Mouse (Mus musculus): ENCODE measurements around the gene Ppara.
A peak's percentile ranks its signal among the peaks of the same experiment; 100 is the strongest.

Ppara gene

DNA sequence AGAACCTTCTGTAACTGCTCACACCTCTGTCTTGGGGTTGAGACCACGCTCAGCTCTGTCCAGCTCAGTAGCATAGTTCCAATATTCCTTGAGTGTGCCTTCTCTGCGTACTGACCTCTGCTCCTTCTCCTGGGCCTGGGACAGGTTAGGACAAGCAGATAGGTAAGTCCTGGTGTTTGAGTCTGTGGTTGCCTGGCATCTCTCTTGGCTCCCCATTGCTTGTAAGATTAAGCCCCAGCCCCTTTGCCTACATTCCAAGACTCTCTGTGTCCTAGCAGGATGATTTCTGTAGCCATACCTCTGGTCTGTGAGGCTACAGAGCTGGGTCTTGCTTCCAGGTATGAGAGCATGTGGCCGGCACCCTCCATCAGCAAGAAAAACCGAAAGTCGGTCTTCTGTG, 6.6 kb upstream of the Ppara start:
- no peak for DNase-seq (ENCODE audit: inconsistent ontology term)

DNA sequence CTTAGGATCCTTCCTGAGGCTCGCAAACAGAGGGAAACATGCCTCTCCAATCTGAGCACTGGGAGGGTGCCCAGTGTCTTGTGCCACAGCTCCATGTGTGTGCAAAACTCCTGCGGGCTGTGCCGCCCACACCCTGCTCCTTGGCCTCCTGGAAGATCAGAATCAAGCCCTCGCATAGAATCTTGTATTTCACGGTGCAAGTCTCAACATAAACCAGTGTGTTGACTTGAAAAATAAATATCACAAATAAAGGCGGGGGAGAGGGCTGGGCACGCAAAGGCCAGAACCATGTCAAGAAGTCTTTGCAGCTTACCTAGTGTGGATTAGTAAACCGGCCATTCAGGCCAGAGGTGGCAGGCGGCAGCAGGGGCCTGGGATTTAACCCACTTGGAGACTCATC, 5.5 kb upstream of the Ppara start:
- no peak for DNase-seq (ENCODE audit: inconsistent ontology term)

DNA sequence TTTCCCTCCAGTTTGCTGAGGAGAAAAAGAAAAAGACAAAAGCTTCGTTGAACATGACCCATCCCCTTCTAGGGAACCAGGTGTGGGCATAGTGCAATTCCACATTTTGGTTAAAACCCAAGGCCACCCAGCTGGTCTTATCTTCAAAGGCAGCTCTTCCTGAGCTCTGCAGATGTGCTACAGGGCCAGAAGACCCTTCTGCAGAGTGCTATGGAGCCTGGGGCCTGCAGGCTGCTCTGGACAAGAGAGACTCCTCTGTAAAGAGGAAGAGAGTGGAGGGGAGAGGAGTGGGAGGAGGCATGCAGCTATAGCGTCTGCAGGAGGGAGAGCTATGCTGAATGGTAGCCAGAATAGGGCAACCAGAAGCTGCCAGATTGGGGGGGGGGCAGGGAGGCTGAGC, 4.8 kb upstream of the Ppara start:
- no peak for DNase-seq (ENCODE audit: inconsistent ontology term)

DNA sequence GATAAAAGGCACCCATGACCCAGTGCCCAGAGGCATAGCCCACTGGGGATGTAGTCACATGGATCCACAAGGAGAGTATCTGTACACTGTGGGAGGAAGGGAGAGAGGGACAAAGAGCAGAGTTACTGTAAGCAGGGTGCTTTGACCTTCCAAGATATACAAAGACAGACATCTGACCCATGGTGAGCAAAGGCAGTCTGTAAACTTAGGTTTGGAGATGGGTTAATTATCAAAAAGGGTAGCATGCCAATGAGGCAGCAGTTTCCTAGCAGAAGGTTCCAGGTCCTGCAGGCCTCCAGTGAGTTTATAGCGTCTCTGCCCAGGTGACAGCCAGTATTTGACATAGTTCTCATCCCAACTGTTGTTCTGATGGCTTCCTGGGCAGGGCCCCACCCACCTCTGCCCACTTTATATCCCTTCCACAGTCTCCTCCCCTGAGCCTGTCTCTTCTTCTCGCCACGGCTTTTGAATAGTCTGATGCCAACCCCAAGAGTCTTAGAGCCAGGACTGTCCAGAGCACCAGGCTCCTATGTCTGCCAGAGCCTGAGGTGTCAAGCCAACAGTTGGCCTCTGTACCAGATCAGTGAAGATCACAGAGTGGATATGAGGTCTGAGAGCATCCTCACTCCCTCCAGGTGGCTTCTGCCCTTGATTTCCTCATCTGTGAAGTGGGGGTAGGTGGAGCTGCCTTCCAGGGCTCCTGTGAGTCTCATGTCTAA, 2.7 kb upstream of the Ppara start:
- DNase-seq (ENCODE audit: inconsistent ontology term) = no peak

DNA sequence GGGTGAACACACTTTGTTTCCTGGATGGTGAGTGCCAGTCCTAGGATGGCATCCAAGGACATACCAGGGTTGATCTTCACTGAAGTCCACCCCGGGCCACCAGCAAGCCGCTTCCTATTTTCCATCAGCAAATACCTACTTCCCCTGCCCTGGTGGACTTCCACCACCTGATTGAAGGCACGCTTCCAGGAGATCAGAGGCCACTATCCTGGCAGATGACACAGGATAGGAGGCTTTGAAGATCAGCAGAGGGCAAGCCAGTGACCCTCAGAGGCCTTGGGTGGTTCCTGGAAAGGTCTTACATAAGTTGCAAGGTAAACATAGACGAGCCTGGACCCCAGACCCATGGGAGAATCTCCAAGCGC, 2.2 kb upstream of the Ppara start:
- DNase-seq (ENCODE audit: inconsistent ontology term) = no peak

DNA sequence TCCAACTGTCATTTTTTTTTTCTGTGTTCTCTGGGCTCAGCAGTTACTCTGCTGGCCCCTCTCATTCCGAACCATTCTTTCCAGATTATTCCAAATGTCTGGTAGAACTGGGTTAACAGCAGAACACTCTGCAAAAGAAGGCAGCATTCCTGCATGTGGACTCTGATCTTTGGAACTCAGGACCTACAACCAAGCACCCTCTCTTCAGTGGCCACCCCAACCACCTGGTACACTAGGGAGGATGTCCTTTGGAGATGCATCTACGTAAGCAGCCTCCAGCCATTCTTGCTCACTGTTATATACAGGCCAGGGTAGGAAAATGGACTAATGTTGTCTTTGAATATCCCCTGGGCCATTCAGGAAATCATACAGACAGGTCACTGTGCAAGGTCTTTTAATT, 1.1 kb upstream of the Ppara start:
- DNase-seq (ENCODE audit: inconsistent ontology term) = no peak

DNA sequence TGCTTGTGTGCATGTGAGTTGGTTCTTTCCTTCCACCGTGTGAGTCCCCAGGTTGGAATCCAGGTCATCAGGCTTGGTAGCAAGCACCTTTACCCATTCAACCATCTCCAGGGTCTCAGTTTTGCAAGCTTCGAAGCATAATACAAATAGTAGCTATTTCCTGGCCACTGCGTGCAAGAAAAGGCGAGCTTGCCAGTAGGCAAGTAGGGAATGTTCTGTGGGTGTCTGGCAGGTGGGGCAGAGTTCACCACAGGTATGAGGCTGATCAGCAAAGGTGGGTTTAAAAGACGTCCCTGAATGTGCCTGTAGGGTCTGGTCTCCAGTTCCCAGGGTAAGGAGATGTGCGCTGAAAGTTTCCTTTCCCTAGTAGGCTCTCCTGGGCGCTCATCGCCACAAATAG, 635 bp upstream of the Ppara start:
- DNase-seq (ENCODE audit: inconsistent ontology term) = no peak

DNA sequence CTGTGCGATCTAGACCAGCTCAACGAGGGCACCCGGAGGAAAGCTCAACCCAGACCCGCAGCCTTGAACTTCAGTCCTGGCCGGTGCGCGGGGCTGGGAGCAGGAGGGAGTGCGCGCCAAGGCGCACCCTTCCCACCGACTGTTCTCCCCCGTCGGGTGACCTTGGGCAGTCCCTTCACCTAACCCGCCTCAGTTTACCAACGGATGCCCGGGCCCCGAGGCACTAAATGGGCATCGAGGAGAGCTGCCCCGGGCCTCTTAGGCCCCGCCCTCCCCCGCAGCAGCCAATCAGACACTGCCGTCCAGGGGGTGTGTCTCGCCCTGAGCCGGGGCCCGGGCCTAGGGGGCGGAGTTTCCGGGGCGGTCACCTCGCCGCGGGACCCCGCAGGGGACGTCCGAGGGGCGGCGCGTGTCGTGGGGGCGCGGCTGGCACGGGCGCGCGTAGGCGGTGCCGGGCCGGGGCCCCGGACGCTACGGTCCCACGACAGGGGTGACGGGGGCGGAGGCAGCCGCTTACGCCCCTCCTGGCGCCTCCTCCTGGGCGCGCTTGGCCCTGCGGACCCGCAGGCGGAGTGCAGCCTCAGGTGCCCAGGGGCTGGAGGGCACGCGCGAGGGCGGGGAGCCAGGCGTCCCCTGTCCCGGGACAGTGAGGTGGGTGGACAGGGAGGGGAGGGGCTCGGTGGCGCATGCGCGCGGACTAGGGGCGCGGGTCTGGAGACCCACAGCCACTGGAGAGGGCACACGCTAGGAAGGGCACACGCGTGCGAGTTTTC, 466 bp downstream of the Ppara start:
- DNase-seq (ENCODE audit: inconsistent ontology term) = peak; percentile 95

DNA sequence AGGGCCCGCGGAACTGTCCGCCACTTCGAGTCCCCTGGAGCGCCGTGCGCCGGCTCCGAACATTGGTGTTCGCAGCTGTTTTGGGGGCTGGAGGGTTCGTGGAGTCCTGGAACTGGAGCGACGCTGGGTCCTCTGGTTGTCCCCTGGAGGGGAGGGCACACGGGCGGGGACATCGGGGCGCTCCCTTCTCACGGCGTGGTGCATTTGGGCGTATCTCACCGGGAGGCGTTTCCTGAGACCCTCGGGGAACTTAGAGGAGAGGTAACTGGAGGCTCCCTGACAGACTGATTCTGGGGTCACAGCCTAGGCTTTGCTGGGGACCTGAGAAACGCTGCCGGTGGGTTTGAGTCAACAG, 1.0 kb downstream of the Ppara start:
- DNase-seq (ENCODE audit: inconsistent ontology term) = no peak

DNA sequence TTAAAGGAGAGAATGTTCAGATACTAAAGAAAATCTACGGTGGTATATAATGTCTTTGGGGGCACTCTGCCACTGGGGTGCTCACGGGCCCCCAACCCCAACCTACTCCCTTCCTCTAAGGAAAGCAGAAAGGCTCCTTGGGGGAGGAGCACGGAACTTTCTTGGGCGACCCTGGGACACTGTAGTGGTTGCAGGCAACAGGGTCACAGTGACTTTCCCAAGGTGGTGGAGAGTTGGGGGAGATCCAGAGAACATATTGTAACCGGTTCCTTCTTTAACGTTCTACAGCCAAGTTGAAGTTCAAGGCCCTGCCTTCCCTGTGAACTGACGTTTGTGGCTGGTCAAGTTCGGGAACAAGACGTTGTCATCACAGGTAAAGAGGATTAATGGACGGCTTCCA, 1.7 kb downstream of the Ppara start:
- DNase-seq (ENCODE audit: inconsistent ontology term) = no peak

DNA sequence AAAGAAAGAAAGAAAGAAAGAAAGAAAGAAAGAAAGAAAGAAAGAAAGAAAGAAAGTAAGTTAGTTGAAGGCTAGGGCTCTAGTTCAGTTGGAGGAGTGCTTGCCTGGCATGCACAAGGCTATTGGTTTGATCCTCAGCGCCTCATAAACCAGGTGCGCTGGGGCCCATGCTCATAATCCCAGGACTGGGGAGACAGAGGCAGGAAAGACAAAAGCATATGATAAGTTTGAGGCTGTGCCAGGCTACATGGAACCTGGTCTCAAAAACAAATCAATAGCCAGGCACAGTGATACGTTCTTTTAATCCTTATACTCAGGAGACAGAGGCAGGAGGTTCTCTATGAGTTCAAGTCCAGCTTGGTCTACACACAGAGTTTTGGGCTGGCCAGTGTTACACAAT, 3.6 kb downstream of the Ppara start:
- DNase-seq (ENCODE audit: inconsistent ontology term) = no peak

DNA sequence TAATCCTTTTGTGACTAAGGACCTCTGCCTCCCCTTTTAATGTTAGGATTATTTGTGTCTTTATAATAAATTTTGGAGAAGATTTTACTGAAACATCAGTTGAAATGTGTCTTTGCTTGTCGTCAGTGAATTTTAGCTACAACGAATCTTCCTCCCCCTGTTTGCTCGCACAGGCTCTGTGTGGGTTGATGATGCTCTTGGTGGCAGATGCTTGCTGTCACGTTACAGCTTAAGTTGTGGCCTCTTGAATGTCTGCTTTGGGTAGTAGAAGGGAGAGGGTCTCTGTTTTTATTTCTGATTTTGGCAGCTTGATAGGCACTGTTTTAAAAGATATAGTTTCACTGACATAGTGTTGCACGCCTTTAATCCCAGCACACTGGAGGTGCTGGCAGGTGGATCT, 4.2 kb downstream of the Ppara start:
- DNase-seq (ENCODE audit: inconsistent ontology term) = no peak

DNA sequence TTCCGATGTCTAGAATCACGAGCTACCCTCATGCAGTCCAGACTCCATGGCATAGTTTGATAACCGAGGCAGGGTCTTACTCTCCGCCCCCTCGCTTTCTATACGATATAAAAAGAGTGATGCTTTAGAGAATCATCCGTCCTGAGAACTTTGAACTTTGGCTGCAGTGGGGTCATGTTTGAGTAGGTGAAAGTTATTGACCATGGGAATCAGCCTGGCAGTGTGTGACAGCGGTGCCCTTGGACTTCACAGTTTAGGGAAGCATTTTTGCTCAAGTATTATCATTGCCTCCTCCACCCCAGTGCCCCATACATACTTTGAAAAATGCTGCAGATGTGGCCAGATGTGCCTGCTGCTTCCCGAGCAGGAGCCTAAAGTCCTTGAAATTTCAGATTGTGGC, 7.8 kb downstream of the Ppara start:
- no peak for DNase-seq (ENCODE audit: inconsistent ontology term)

DNA sequence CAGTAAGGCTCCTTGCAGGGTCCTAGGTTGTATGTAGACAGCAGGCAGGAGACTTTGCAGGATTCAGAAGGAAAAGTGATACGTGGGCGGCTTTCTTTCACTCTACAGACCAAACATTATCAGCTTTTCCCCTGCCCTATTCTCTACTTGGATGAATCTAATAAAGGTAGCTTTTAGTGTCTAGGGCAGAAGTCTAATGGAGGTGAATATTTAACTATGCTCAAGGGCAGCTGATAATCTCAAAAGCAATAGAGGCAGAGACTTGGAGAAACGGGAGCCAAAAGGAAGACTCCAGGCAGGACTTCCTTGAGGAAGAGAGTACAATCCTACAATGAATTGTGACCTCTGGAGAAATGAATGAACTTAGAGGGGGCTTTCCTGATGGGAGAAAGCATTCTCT, 9.2 kb downstream of the Ppara start:
- DNase-seq (ENCODE audit: inconsistent ontology term) = no peak

DNA sequence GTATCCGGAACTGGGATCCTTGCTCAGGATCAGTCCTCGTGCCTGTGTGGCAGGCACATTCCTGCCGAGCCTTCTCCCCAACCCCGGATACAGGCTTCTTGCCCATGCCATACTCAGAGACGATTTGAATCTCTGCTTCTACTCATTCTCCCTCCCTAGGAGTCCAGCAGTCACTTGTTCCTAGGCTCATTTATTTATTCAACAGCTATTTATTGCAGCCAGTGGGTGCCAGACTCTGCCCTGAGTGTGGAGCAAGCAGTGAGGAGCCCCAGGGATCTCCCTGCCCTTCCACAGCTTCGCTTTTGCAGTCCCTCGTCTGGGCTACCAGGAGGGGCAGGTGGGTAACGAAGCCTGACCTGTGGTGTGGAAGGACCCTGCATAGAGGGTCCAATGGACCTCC, 11.4 kb downstream of the Ppara start:
- no peak for DNase-seq (ENCODE audit: inconsistent ontology term)

DNA sequence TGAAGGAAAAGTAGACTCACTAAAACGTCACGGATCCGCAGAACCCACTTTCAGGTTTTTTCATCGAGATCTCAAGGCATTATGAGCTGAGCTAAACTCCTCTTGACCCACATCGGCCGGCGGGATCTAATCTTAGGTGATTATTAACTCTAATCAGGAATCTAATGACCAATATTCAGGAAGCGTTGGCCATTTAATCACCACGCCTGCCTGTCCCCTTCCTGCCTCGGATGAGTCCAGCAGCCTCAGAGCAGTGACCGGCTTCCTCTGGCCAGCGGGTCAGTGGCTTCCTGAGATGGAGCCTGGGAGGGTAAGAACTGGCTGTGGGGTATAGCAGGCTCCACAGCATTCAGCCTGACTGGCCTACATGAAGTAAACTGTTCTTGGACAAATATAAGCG, 11.9 kb downstream of the Ppara start:
- no peak for DNase-seq (ENCODE audit: inconsistent ontology term)

DNA sequence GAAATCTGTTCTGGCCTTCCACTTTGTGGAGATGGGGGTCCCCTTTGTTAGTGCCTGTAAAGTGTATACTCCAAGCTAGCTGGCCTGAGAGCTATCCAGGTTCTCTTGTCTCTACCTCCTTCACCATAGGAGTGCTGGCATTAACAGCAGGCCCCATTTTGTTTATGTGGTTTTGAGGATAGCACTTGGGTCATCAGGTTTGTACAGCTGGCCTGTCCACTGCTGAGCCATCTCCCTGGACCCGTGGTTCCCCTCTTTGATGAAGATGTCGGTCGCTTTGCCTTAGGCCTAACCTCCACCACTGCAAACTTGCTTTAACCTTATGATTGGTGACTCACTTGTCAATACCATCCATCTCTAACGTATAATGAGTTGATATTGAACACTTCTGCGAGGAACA, 13.2 kb downstream of the Ppara start:
- no peak for DNase-seq (ENCODE audit: inconsistent ontology term)

DNA sequence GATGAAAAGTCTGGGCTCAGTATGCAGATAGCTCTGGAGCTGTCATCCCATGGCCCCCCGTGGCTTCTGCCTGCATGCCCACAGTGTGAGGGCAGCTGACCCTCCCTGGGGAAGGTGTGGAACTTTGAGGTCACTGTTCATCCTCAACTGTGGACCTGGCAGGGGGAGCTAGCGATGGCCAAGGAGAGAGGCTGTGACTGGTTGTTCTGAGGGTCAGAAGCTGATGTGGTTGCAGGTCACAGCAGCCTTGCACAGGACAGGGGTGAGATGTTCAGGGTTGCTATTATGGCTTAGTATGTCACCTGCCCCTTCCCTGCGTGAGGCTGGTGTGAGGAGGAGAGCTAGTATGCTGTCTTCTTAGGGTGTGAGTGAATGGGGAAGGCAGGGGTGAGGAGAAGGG, 13.7 kb downstream of the Ppara start:
- no peak for DNase-seq (ENCODE audit: inconsistent ontology term)

DNA sequence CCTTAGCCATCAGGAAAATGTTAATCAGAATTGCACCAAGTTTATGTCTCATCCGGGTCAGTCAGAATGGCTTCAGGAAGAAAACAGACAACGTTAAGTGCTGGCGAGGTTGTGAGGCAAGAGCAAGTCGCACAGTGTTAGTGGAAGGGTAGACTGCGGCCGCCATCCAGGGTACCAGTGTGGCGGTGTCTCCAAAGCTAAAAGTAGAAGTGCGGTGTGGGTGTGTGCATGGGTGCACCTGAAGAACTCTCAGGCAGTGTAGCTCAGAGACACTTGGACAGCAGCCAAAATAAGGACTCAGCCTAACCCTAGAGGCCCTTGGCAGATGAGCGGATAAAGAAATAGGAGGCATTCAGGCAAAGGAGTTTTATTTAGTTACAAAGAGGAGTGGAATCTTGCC, 14.4 kb downstream of the Ppara start:
- DNase-seq (ENCODE audit: inconsistent ontology term) = no peak

DNA sequence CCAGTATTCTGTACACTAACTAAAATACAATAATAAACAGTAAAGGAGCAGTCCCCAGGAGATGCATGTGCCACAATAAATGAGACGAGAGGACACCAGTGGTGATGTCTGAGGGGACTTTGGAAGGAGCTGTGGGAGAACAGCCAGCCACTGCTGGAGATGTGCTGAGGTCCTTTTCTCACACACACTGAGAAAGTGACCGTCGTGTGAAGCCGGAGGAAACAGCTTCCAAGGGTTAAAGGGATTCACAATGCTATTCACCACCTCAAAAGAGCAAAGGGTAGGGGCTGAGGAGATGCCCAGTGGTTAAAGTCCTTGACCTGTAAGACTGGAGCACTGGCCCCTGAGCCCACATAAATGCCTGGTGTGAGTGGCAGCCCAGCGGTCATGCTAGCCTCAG, 15.3 kb downstream of the Ppara start:
- no peak for DNase-seq (ENCODE audit: inconsistent ontology term)

DNA sequence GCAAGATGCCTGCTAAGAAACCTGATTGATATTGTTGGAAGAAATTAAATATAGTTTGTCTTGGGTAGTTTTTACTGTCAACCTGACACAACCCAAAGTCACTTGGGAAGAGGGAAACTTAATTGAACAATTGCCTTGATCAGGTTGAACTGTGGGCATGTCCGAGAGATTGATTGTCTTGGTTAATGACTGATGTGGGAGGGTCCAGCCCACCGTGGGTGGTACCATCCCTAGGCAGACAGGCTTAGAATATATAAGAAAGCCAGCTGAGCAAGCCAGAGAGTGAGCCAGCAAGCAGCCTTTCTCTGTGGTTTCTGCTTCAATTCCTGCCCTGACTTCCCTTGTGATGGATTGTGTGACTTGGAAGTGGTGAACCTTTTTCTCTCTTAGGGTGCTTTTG, 17.9 kb downstream of the Ppara start:
- DNase-seq (ENCODE audit: inconsistent ontology term) = no peak

DNA sequence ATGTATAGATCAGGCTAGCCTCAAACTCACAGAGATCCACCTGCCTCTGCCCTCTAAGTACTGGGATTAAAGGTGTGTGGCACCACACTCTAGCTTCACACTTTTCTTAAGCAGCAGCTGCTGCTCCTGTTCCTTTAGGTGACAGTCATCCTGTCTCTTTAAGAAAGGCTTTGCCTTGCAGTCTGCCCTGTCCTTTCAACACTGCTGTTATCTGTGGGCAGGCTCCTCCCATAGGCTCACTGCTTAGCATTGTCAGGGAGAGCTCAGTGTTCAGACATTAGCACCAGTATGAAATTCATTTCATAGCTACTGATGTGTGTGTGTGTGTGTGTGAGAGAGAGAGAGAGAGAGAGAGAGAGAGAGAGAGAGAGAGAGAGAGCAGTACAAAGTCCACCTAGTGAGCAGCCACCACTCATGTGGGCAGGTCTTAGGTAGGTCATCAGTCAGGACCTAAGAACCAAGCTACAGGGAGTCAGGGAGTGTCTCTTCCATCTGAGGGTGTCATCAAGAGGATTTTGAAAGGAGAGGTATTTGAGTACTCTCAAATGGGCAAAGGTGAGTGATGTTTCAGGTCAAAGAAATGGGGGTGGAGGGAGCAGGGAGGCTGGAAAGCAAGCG, 19.4 kb downstream of the Ppara start:
- no peak for DNase-seq (ENCODE audit: inconsistent ontology term)

DNA sequence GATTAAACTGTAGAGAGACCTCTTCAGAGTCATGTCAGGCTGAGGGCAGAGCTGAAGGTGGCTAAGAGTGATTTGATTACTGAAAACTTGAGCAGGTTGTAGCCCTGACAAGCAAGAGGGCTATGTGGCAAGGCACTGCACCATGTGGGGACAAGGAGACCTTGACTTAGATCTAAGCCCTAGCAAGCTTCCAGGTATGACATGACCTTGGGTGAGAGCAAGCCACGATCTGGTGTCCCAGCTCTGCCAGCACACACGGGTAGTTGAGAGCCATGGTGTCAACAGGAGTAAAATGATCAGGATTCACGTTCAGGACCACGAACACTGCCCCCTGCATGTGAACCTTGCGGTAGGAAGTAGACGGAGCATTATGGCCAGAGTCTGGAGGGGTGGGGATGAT, 20.4 kb downstream of the Ppara start:
- no peak for DNase-seq (ENCODE audit: inconsistent ontology term)

Measured in Muller cell, postnatal 12 days (primary cell).